Mouse (Mus musculus) spleen, embryonic (tissue): ENCODE data around the gene Gm21985.

Source experiments
- CTCF ChIA-PET: fragments of 350-600 bp; sonication (Branson Sonifier 250); formaldehyde crosslinking; loops from one replicate; lab custom pipeline; 2022; lab: Charles Lee

The Gm21985 gene

GRCm38 (mm10) chr2:112318905-112319304 lies 52.8 kb downstream of the Gm21985 start:
- CTCF ChIA-PET = no interaction called here

- CTCF ChIA-PET = interaction anchor here (0.6 kb wide), 1 partner anchor 68 kb away, joined by 3 read pairs; no protein-coding TSS in a partner anchor
Measured at GRCm38 (mm10) chr2:112328069-112328777, 62.1 kb downstream of the Gm21985 start.

GRCm38 (mm10) chr2:112332051-112332898 lies 66.2 kb downstream of the Gm21985 start:
- CTCF ChIA-PET = no interaction called here

GRCm38 (mm10) chr2:112337211-112337610 lies 71.1 kb downstream of the Gm21985 start:
- CTCF ChIA-PET = no interaction called here

- CTCF ChIA-PET = interaction anchor here (0.6 kb wide), 1 partner anchor 80 kb away, joined by 3 read pairs; no protein-coding TSS in a partner anchor
Measured at GRCm38 (mm10) chr2:112339736-112340135, 73.6 kb downstream of the Gm21985 start.

GRCm38 (mm10) chr2:112341117-112341516 lies 75.0 kb downstream of the Gm21985 start:
- CTCF ChIA-PET = no interaction called here

GRCm38 (mm10) chr2:112348246-112348645 lies 82.1 kb downstream of the Gm21985 start:
- CTCF ChIA-PET = no interaction called here

GRCm38 (mm10) chr2:112353685-112354455 lies 87.8 kb downstream of the Gm21985 start:
- CTCF ChIA-PET = no interaction called here

GRCm38 (mm10) chr2:112359611-112360010 lies 93.5 kb downstream of the Gm21985 start:
- CTCF ChIA-PET = interaction anchor here (0.6 kb wide), 1 partner anchor 123 kb away, joined by 4 read pairs; no protein-coding TSS in a partner anchor

- CTCF ChIA-PET = no interaction called here
Measured at GRCm38 (mm10) chr2:112360012-112360780, 94.1 kb downstream of the Gm21985 start.

- CTCF ChIA-PET = no interaction called here
Measured at GRCm38 (mm10) chr2:112360781-112361169, 94.7 kb downstream of the Gm21985 start.

GRCm38 (mm10) chr2:112367222-112367621 lies 101.1 kb downstream of the Gm21985 start:
- CTCF ChIA-PET = interaction anchor here (1.1 kb wide), 1 partner anchor 13 kb away, joined by 3 read pairs; no protein-coding TSS in a partner anchor

GRCm38 (mm10) chr2:112367726-112368673 lies 101.9 kb downstream of the Gm21985 start, which contains the start of gene Emc4:
Gene Emc4, minus strand, starts transcription at chr2:112368027.
- CTCF ChIA-PET = interaction anchor here (0.9 to 1.1 kb wide), 2 partner anchors 12 to 81 kb away, joined by 3 read pairs; no protein-coding TSS in a partner anchor

- CTCF ChIA-PET = interaction anchor here (0.6 kb wide), 1 partner anchor 109 kb away, joined by 7 read pairs; no protein-coding TSS in a partner anchor
Measured at GRCm38 (mm10) chr2:112369941-112370340, 103.8 kb downstream of the Gm21985 start.

GRCm38 (mm10) chr2:112373141-112373540 lies 107.0 kb downstream of the Gm21985 start:
- CTCF ChIA-PET = interaction anchor here (0.8 kb wide), 1 partner anchor 9 kb away, joined by 3 read pairs; no protein-coding TSS in a partner anchor

GRCm38 (mm10) chr2:112374610-112375009 lies 108.5 kb downstream of the Gm21985 start:
- CTCF ChIA-PET = interaction anchor here (0.6 kb wide), 1 partner anchor 16 kb away, joined by 3 read pairs; no protein-coding TSS in a partner anchor

GRCm38 (mm10) chr2:112378973-112379898 lies 113.1 kb downstream of the Gm21985 start, which contains the start of gene Katnbl1:
Gene Katnbl1, plus strand, starts transcription at chr2:112379211.
- CTCF ChIA-PET = interaction anchor here (1.1 to 1.4 kb wide), 4 partner anchors 12 to 78 kb away, joined by 3 to 5 read pairs (median 3); partner anchors contain the start of gene Emc4

- CTCF ChIA-PET = interaction anchor here (1.1 to 1.4 kb wide), 4 partner anchors 12 to 77 kb away, joined by 3 to 5 read pairs (median 3); partner anchors contain the start of gene Emc4
Measured at GRCm38 (mm10) chr2:112380131-112380530, 114.0 kb downstream of the Gm21985 start.
